Mouse (Mus musculus) bone marrow, adult 2 months (tissue): Measurements from ENCODE around the gene E2f7. TPM values are rescaled to one million over a fixed set of nuclear protein-coding genes. Genes with fewer than 3 reads are reported as not detected.

Experiments
- H3K27ac ChIP-seq: fragments of 200-500 bp; 2 replicates; pipeline ENCODE4 v1.5.1; 2012; ENCODE audit warnings: low read depth, mild to moderate bottlenecking, control low read depth, inconsistent platforms, low read length; ENCODE audit not compliant: control insufficient read depth, poor library complexity, insufficient read depth
- H3K4me1 ChIP-seq: fragments of 200-500 bp; 2 replicates; pipeline ENCODE4 v1.6.1; 2011; ENCODE audit warnings: low read length; ENCODE audit not compliant: control insufficient read depth, insufficient read depth
- H3K4me3 ChIP-seq: fragments of 200-500 bp; replicated peaks from 2 replicates; pipeline ENCODE3; 2011; ENCODE audit warnings: mild to moderate bottlenecking, low read depth, low read length, control low read depth; ENCODE audit not compliant: control insufficient read depth
- CTCF ChIP-seq: fragments of 200-500 bp; IDR thresholded peaks from 2 replicates; pipeline ENCODE4 v1.5.1; 2011; ENCODE audit warnings: low read length, control low read depth; ENCODE audit not compliant: control insufficient read depth, insufficient read depth
- POLR2A ChIP-seq: fragments of 200-500 bp; IDR thresholded peaks from 2 replicates; pipeline ENCODE4 v1.6.1; 2011; ENCODE audit warnings: low read depth, mild to moderate bottlenecking, control low read depth, low read length, borderline replicate concordance; ENCODE audit not compliant: control insufficient read depth
- WGBS: fragments of 180-500 bp; shearing (Covaris S2); methylation state at CpG from one replicate; pipeline ENCODE4 v1.1.7; 2018; 5-methylcytosine and 5-hydroxymethylcytosine counted together
- polyA plus RNA-seq: library from polyadenylated mRNA; stranded (reverse); fragments of >200 nt; gene quantifications from 2 replicates; pipeline ENCODE4 v1.2.4, GENCODE M21; 2011; ENCODE audit warnings: low replicate concordance; ENCODE audit not compliant: missing spikeins, insufficient read depth, insufficient read length

Gene E2f7
- polyA plus RNA-seq, 1 experiment = 11.6 TPM

- no peak overlapping the region for H3K4me3 ChIP-seq
- H3K27ac ChIP-seq = no peak overlapping the region
- H3K4me1 ChIP-seq = no peaks in the 10 kb centered on the region; the same call in 1 of the 2 replicates
- TF ChIP-seq POLR2A = no peak
- TF ChIP-seq CTCF = no peak
- WGBS = 71% methylated on average over 2 of the region's 2 CpGs
Measured at GRCm38 (mm10) chr10:110810528-110810927, 65.3 kb downstream of the E2f7 start.

GRCm38 (mm10) chr10:110811209-110811861, 66.1 kb downstream of the E2f7 start:
- no peak overlapping the region for H3K27ac ChIP-seq
- H3K4me1 ChIP-seq = no peaks in the 10 kb centered on the region
- no peak overlapping the region for H3K4me3 ChIP-seq
- TF ChIP-seq CTCF (no peak), POLR2A (no peak)
- WGBS = 82% methylated on average over 10 of the region's 10 CpGs

- TF ChIP-seq CTCF (no peak), POLR2A (no peak)
- Histone ChIP-seq H3K4me1 (no peaks in the 10 kb centered on the region), H3K4me3 (no peak overlapping the region), H3K27ac (no peak overlapping the region)
- 36% methylated on average over 2 of the region's 2 CpGs for WGBS
Measured at GRCm38 (mm10) chr10:110811862-110812225, 66.6 kb downstream of the E2f7 start.

- no peak overlapping the region for H3K27ac ChIP-seq
- TF ChIP-seq CTCF = no peak
- TF ChIP-seq POLR2A = no peak
- WGBS = 48% methylated on average over 11 of the region's 11 CpGs
- H3K4me1 ChIP-seq = no peaks in the 10 kb centered on the region; the same call in 1 of the 2 replicates
- no peak overlapping the region for H3K4me3 ChIP-seq
Measured at GRCm38 (mm10) chr10:110821139-110821538, 75.9 kb downstream of the E2f7 start.

GRCm38 (mm10) chr10:110821692-110822091, 76.5 kb downstream of the E2f7 start:
- TF ChIP-seq POLR2A (no peak), CTCF (no peak)
- H3K4me3 ChIP-seq = no peak overlapping the region
- WGBS = 42% methylated on average over 3 of the region's 3 CpGs
- no peaks in the 10 kb centered on the region; the same call in 1 of the 2 replicates for H3K4me1 ChIP-seq
- H3K27ac ChIP-seq = no peak overlapping the region

- Histone ChIP-seq H3K4me3 (no peak overlapping the region), H3K27ac (no peak overlapping the region), H3K4me1 (no peaks in the 10 kb centered on the region)
- TF ChIP-seq POLR2A (no peak), CTCF (no peak)
- 84% methylated on average over 6 of the region's 6 CpGs for WGBS
Measured at GRCm38 (mm10) chr10:110832336-110832735, 87.1 kb downstream of the E2f7 start.

GRCm38 (mm10) chr10:110835115-110835806, 90.0 kb downstream of the E2f7 start:
- TF ChIP-seq CTCF = no peak
- no peak for TF ChIP-seq POLR2A
- Histone ChIP-seq H3K4me3 (no peak overlapping the region), H3K4me1 (no peaks in the 10 kb centered on the region), H3K27ac (no peak overlapping the region)
- 70% methylated on average over 6 of the region's 6 CpGs for WGBS

Other genes starting within 250 kb of the E2f7 start
- gene Csrp2, start 174.3 kb downstream of the E2f7 start, polyA plus RNA-seq = 7.8 and 36.9 TPM in 2 replicates